Mouse (Mus musculus): Measurements from ENCODE around the gene Cotl1. TPM values are rescaled to one million over a fixed set of nuclear protein-coding genes. Genes with fewer than 3 reads are reported as not detected.

The Cotl1 gene
- polyA plus RNA-seq, 1 experiment from 2014 or later = 100 TPM

- Histone ChIP-seq H3K36me3 (ENCODE audit: control insufficient read depth, insufficient read depth, low read length) (no peaks in the 10 kb centered on the region), H3K9ac (ENCODE audit: low read length) (no peak overlapping the region), H3K27ac (replicated peaks) (no peak overlapping the region), H3K9me3 (ENCODE audit: control insufficient read depth, low read length) (no peaks in the 10 kb centered on the region), H3K4me1 (replicated peaks; ENCODE audit: control insufficient read depth, insufficient read depth) (no peaks in the 10 kb centered on the region), H3K27me3 (ENCODE audit: control insufficient read depth, insufficient read depth, low read length) (no peaks in the 10 kb centered on the region), H3K4me2 (replicated peaks; ENCODE audit: low read depth) (no peak overlapping the region), H3K4me3 (ENCODE audit: low read depth, low read length) (no peak overlapping the region)
- DNase-seq (ENCODE audit: low spot score) (no peak), ATAC-seq (ENCODE audit: low FRiP score, low TSS enrichment) (no peak)
- TF ChIP-seq CTCF (IDR thresholded peaks at IDR 0.05; ENCODE audit: low read depth) (no peak), EP300 (optimal IDR thresholded peaks at IDR 0.05) (no peak)
- 78% methylated on average over 6 of the region's 6 CpGs for WGBS
These were observed 56.8 kb downstream of the Cotl1 start for GRCm38 (mm10) chr8:119783579-119783978.

- Histone ChIP-seq H3K9me3 (ENCODE audit: control insufficient read depth, low read length) (no peaks in the 10 kb centered on the region), H3K27me3 (ENCODE audit: control insufficient read depth, insufficient read depth, low read length) (no peaks in the 10 kb centered on the region), H3K4me3 (ENCODE audit: low read depth, low read length) (no peak overlapping the region), H3K4me2 (replicated peaks; ENCODE audit: low read depth) (no peak overlapping the region), H3K27ac (replicated peaks) (no peak overlapping the region), H3K9ac (ENCODE audit: low read length) (no peak overlapping the region), H3K4me1 (replicated peaks; ENCODE audit: control insufficient read depth, insufficient read depth) (no peaks in the 10 kb centered on the region), H3K36me3 (ENCODE audit: control insufficient read depth, insufficient read depth, low read length) (no peaks in the 10 kb centered on the region)
- DNase-seq (ENCODE audit: low spot score) (peak; percentile 75), ATAC-seq (ENCODE audit: low FRiP score, low TSS enrichment) (no peak)
- TF ChIP-seq EP300 (optimal IDR thresholded peaks at IDR 0.05) (no peak), CTCF (IDR thresholded peaks at IDR 0.05; ENCODE audit: low read depth) (peak; percentile 99)
- WGBS = 6% methylated on average over 5 of the region's 5 CpGs
These were observed 57.6 kb downstream of the Cotl1 start for GRCm38 (mm10) chr8:119782715-119783114.

GRCm38 (mm10) chr8:119781086-119781840, 59.1 kb downstream of the Cotl1 start:
- Histone ChIP-seq H3K9me3 (ENCODE audit: control insufficient read depth, low read length) (no peaks in the 10 kb centered on the region), H3K36me3 (ENCODE audit: control insufficient read depth, insufficient read depth, low read length) (no peaks in the 10 kb centered on the region), H3K27ac (replicated peaks) (no peak overlapping the region), H3K4me1 (replicated peaks; ENCODE audit: control insufficient read depth, insufficient read depth) (no peaks in the 10 kb centered on the region), H3K27me3 (ENCODE audit: control insufficient read depth, insufficient read depth, low read length) (no peaks in the 10 kb centered on the region), H3K4me2 (replicated peaks; ENCODE audit: low read depth) (no peak overlapping the region), H3K9ac (ENCODE audit: low read length) (no peak overlapping the region), H3K4me3 (ENCODE audit: low read depth, low read length) (no peak overlapping the region)
- 44% methylated on average over 4 of the region's 4 CpGs for WGBS
- DNase-seq (ENCODE audit: low spot score) (peak; percentile 85), ATAC-seq (ENCODE audit: low FRiP score, low TSS enrichment) (peak; percentile 66)
- TF ChIP-seq CTCF (IDR thresholded peaks at IDR 0.05; ENCODE audit: low read depth) (no peak), EP300 (optimal IDR thresholded peaks at IDR 0.05) (no peak)

- 80% methylated on average over 9 of the region's 9 CpGs for WGBS
- TF ChIP-seq EP300 (optimal IDR thresholded peaks at IDR 0.05) (no peak), CTCF (IDR thresholded peaks at IDR 0.05; ENCODE audit: low read depth) (no peak)
- no peaks in the 10 kb centered on the region for H3K9me3 ChIP-seq (ENCODE audit: control insufficient read depth, low read length)
- no peak overlapping the region for H3K4me2 ChIP-seq (replicated peaks; ENCODE audit: low read depth)
- no peaks in the 10 kb centered on the region for H3K27me3 ChIP-seq (ENCODE audit: control insufficient read depth, insufficient read depth, low read length)
- H3K27ac ChIP-seq (replicated peaks) = no peak overlapping the region
- no peaks in the 10 kb centered on the region for H3K4me1 ChIP-seq (replicated peaks; ENCODE audit: control insufficient read depth, insufficient read depth)
- ATAC-seq (ENCODE audit: low FRiP score, low TSS enrichment) (no peak), DNase-seq (ENCODE audit: low spot score) (no peak)
- no peaks in the 10 kb centered on the region for H3K36me3 ChIP-seq (ENCODE audit: control insufficient read depth, insufficient read depth, low read length)
- H3K9ac ChIP-seq (ENCODE audit: low read length) = no peak overlapping the region
- H3K4me3 ChIP-seq (ENCODE audit: low read depth, low read length) = no peak overlapping the region
These were observed 59.8 kb downstream of the Cotl1 start for GRCm38 (mm10) chr8:119780402-119781049.

GRCm38 (mm10) chr8:119779013-119779737, 61.2 kb downstream of the Cotl1 start:
- peak; percentile 99 for TF ChIP-seq CTCF (IDR thresholded peaks at IDR 0.05; ENCODE audit: low read depth)
- no peak for TF ChIP-seq EP300 (optimal IDR thresholded peaks at IDR 0.05)
- H3K27ac ChIP-seq (replicated peaks) = no peak overlapping the region

More at GRCm38 (mm10) chr8:119779013-119779737, 61.2 kb downstream of the Cotl1 start:
- no peak overlapping the region for H3K4me3 ChIP-seq (ENCODE audit: low read depth, low read length)
- no peak overlapping the region for H3K9ac ChIP-seq (ENCODE audit: low read length)
- no peaks in the 10 kb centered on the region for H3K36me3 ChIP-seq (ENCODE audit: control insufficient read depth, insufficient read depth, low read length)
- ATAC-seq (ENCODE audit: low FRiP score, low TSS enrichment) (peak; percentile 6), DNase-seq (ENCODE audit: low spot score) (peak; percentile 86)
- H3K4me1 ChIP-seq (replicated peaks; ENCODE audit: control insufficient read depth, insufficient read depth) = no peaks in the 10 kb centered on the region
- H3K9me3 ChIP-seq (ENCODE audit: control insufficient read depth, low read length) = no peaks in the 10 kb centered on the region
- no peak overlapping the region for H3K4me2 ChIP-seq (replicated peaks; ENCODE audit: low read depth)
- H3K27me3 ChIP-seq (ENCODE audit: control insufficient read depth, insufficient read depth, low read length) = no peaks in the 10 kb centered on the region
- WGBS = 26% methylated on average over 14 of the region's 14 CpGs

All from stomach, postnatal 0 days (tissue).